Mouse (Mus musculus): ENCODE results near the gene Zfp358.

GRCm38 (mm10) chr8:3499751-3500150 lies 6.8 kb downstream of the Zfp358 start:
- TF ChIP-seq EP300 (IDR thresholded peaks at IDR 0.05) (no peak), CTCF (IDR thresholded peaks at IDR 0.05) (no peak)

Measured in lung, postnatal 0 days (tissue).